Mouse (Mus musculus) gastrocnemius, postnatal 25 days (tissue): ENCODE data around the gene Urgcp. TPM values are rescaled to one million over a fixed set of nuclear protein-coding genes. Genes with fewer than 3 reads are reported as not detected.
"Not testable (repeated sequence)": the region's sequence is repeated elsewhere in the genome, so short reads cannot be mapped to it uniquely, and the experiment has no call there.

Source experiments
- DNase-seq: peaks from one replicate; pipeline ENCODE4 v3.0.0; 2022
- long read RNA-seq, 2 experiments: library from polyadenylated mRNA; stranded (forward); transcript quantifications; one replicate each; pipeline ENCODE4 v2.0.0; 2021
- total RNA-seq, 2 experiments: library from RNA; stranded (reverse); gene quantifications; 1 replicate in 1 of 2; 2 replicates in 1 of 2; pipeline ENCODE4 v1.2.3; 2021

Urgcp gene
- 10 to 100 TPM; 39.0 to 41.3 TPM for total RNA-seq
- long read RNA-seq, experiment 1, full-length matches to known transcripts: 14 of 29 reads
- long read RNA-seq, experiment 1, partial matches to known transcripts: 1 of 29 reads
- long read RNA-seq, experiment 1, other reads (novel, unspliced or antisense): 14 of 29 reads
- long read RNA-seq, experiment 2, full-length matches to known transcripts: 23 of 40 reads
- long read RNA-seq, experiment 2, partial matches to known transcripts: 1 of 40 reads
- long read RNA-seq, experiment 2, other reads (novel, unspliced or antisense): 16 of 40 reads

GRCm38 (mm10) chr11:5761820-5762632, at the start of gene Urgcp:
Gene Urgcp, minus strand, starts transcription at chr11:5762376.
- DNase-seq: peak; percentile 92

GRCm38 (mm10) chr11:5809487-5809886, 47.3 kb upstream of the Urgcp start:
- DNase-seq: not testable (repeated sequence)

GRCm38 (mm10) chr11:5807956-5808355, 45.8 kb upstream of the Urgcp start:
- DNase-seq: no peak

GRCm38 (mm10) chr11:5805711-5806110, 43.5 kb upstream of the Urgcp start:
- no peak for DNase-seq

- no peak for DNase-seq
Measured at GRCm38 (mm10) chr11:5804174-5804573, 42.0 kb upstream of the Urgcp start.

GRCm38 (mm10) chr11:5803551-5803981, 41.4 kb upstream of the Urgcp start, which contains the start of gene Pgam2:
Gene Pgam2, minus strand, starts transcription at chr11:5803733.
- peak; percentile 83 for DNase-seq

GRCm38 (mm10) chr11:5802457-5803217, 40.5 kb upstream of the Urgcp start:
- peak; percentile 21 for DNase-seq

GRCm38 (mm10) chr11:5802005-5802404, 39.8 kb upstream of the Urgcp start:
- peak; percentile 87 for DNase-seq

GRCm38 (mm10) chr11:5801511-5801910, 39.3 kb upstream of the Urgcp start:
- DNase-seq: no peak

GRCm38 (mm10) chr11:5799621-5800490, 37.7 kb upstream of the Urgcp start:
- DNase-seq: peak; percentile 49

- no peak for DNase-seq
Measured at GRCm38 (mm10) chr11:5797928-5798327, 35.8 kb upstream of the Urgcp start.

- no peak for DNase-seq
Measured at GRCm38 (mm10) chr11:5797371-5797770, 35.2 kb upstream of the Urgcp start.

GRCm38 (mm10) chr11:5796939-5797338, 34.8 kb upstream of the Urgcp start:
- no peak for DNase-seq

GRCm38 (mm10) chr11:5795706-5796105, 33.5 kb upstream of the Urgcp start:
- peak; percentile 17 for DNase-seq

- DNase-seq: no peak
Measured at GRCm38 (mm10) chr11:5795290-5795689, 33.1 kb upstream of the Urgcp start.

GRCm38 (mm10) chr11:5790431-5790830, 28.3 kb upstream of the Urgcp start:
- DNase-seq: no peak

- no peak for DNase-seq
Measured at GRCm38 (mm10) chr11:5789754-5790333, 27.7 kb upstream of the Urgcp start.

- DNase-seq: no peak
Measured at GRCm38 (mm10) chr11:5789071-5789753, 27.0 kb upstream of the Urgcp start.

GRCm38 (mm10) chr11:5788056-5789014, 26.2 kb upstream of the Urgcp start, which contains the start of gene Dbnl:
Gene Dbnl, plus strand, starts transcription at chr11:5788488.
- DNase-seq: peak; percentile 96
